Mouse (Mus musculus) CH12.LX (cell line): ENCODE data around the gene Arfgap3. TPM values are rescaled to one million over a fixed set of nuclear protein-coding genes. Genes with fewer than 3 reads are reported as not detected.
A peak's percentile ranks its signal among the peaks of the same experiment; 100 is the strongest.

ENCODE experiments used
- DNase-seq: peaks from one replicate; pipeline ENCODE4 v3.0.0-alpha.2; 2013; ENCODE audit errors: extremely low read depth
- H3K27ac ChIP-seq: 2 replicates; pipeline ENCODE4 v1.5.1; 2012; ENCODE audit warnings: low read depth, mild to moderate bottlenecking, control low read depth, moderate library complexity; ENCODE audit not compliant: insufficient read depth
- H3K27me3 ChIP-seq: replicated peaks from 2 replicates; pipeline ENCODE3; 2012; ENCODE audit warnings: inconsistent platforms
- H3K36me3 ChIP-seq, 2 experiments: replicated peaks in 1 of 2; 2 replicates each; pipeline versions ENCODE3 to v1.6.1; 2012; ENCODE audit warnings: inconsistent platforms in 1 of 2, low read length in 1 of 2, mild to moderate bottlenecking in 1 of 2, mixed read lengths in 1 of 2, moderate library complexity in 1 of 2; ENCODE audit not compliant: control insufficient read depth in 1 of 2, insufficient read depth in 1 of 2
- H3K4me1 ChIP-seq, 2 experiments: 2 replicates each; pipeline ENCODE4 v1.6.1; 2012; ENCODE audit warnings: inconsistent platforms in 1 of 2, moderate library complexity in 1 of 2; ENCODE audit not compliant: insufficient read depth in 2 of 2, control insufficient read depth in 1 of 2
- H3K4me2 ChIP-seq: 2 replicates; pipeline ENCODE4 v1.6.1; 2012; ENCODE audit warnings: low read depth, mild to moderate bottlenecking, control low read depth; ENCODE audit not compliant: poor library complexity, insufficient read depth, severe bottlenecking
- H3K4me3 ChIP-seq, 3 experiments: fragments of 150-350 bp in 1 of 3; sonication (generic) in 1 of 3; replicated peaks in 1 of 3; 2 replicates each; pipeline versions ENCODE3 to v1.5.1; 2011 to 2012; ENCODE audit warnings: low read depth in 2 of 3, low read length in 2 of 3, mild to moderate bottlenecking in 2 of 3, moderate library complexity in 2 of 3, control low read depth in 1 of 3, improper control_type of control experiment in 1 of 3, inconsistent platforms in 1 of 3, mixed read lengths in 1 of 3; ENCODE audit not compliant: poor library complexity in 1 of 3
- H3K79me2 ChIP-seq: replicated peaks from 2 replicates; pipeline ENCODE4 v1.6.1; 2012; ENCODE audit warnings: mild to moderate bottlenecking, moderate library complexity; ENCODE audit not compliant: control insufficient read depth, poor library complexity, insufficient read depth, severe bottlenecking; ENCODE audit errors: extremely low read depth
- H3K9ac ChIP-seq: 2 replicates; pipeline ENCODE4 v1.6.1; 2012; ENCODE audit warnings: low read depth, mild to moderate bottlenecking, control low read depth, moderate library complexity; ENCODE audit not compliant: insufficient read depth
- H3K9me3 ChIP-seq: replicated peaks from 2 replicates; pipeline ENCODE3; 2012; ENCODE audit warnings: low read length, inconsistent platforms, mixed read lengths
- CHD1 ChIP-seq: IDR thresholded peaks from 2 replicates; pipeline ENCODE4 v1.6.1; 2012; ENCODE audit warnings: low read depth, low read length, improper control_type of control experiment, inconsistent platforms
- EP300 ChIP-seq: IDR thresholded peaks from 2 replicates; pipeline ENCODE4 v1.6.1; 2011; ENCODE audit warnings: low read length, improper control_type of control experiment
- GABPA ChIP-seq: IDR thresholded peaks from 2 replicates; pipeline ENCODE4 v1.6.1; 2012; ENCODE audit warnings: low read depth, low read length, improper control_type of control experiment, inconsistent platforms; ENCODE audit not compliant: insufficient replicate concordance
- JUND ChIP-seq: conservative IDR thresholded peaks from 2 replicates; pipeline ENCODE4 v1.6.1; 2011; ENCODE audit warnings: low read depth, low read length, improper control_type of control experiment
- MAZ ChIP-seq: IDR thresholded peaks from 2 replicates; pipeline ENCODE4 v1.6.1; 2012; ENCODE audit warnings: low read depth, mild to moderate bottlenecking, inconsistent platforms, low read length, improper control_type of control experiment, moderate library complexity
- MEF2A ChIP-seq: IDR thresholded peaks from 2 replicates; pipeline ENCODE4 v1.6.1; 2014; ENCODE audit warnings: low read depth, mild to moderate bottlenecking, inconsistent platforms, low read length, improper control_type of control experiment, borderline replicate concordance
- MXI1 ChIP-seq: IDR thresholded peaks from 2 replicates; pipeline ENCODE4 v1.6.1; 2011; ENCODE audit warnings: mild to moderate bottlenecking, low read depth, low read length, improper control_type of control experiment
- NELFE ChIP-seq: IDR thresholded peaks from 2 replicates; pipeline ENCODE4 v1.6.1; 2011; ENCODE audit warnings: low read depth, low read length, improper control_type of control experiment
- NRF1 ChIP-seq: IDR thresholded peaks from 2 replicates; pipeline ENCODE4 v1.6.1; 2014; ENCODE audit warnings: low read depth, mild to moderate bottlenecking, inconsistent platforms, low read length, improper control_type of control experiment, moderate library complexity
- POLR2A ChIP-seq: IDR thresholded peaks from 2 replicates; pipeline ENCODE4 v1.6.1; 2011; ENCODE audit warnings: low read depth, mild to moderate bottlenecking, improper control_type of control experiment, low read length
- POLR2AphosphoS2 ChIP-seq: IDR thresholded peaks from 2 replicates; pipeline ENCODE4 v1.6.1; 2011; ENCODE audit warnings: low read depth, low read length, improper control_type of control experiment
- SMC3 ChIP-seq: IDR thresholded peaks from 2 replicates; pipeline ENCODE4 v1.6.1; 2011; ENCODE audit warnings: low read depth, low read length, improper control_type of control experiment
- TBP ChIP-seq: conservative IDR thresholded peaks from 2 replicates; pipeline ENCODE4 v1.6.1; 2011; ENCODE audit warnings: low read depth, low read length, improper control_type of control experiment
- UBTF ChIP-seq: IDR thresholded peaks from 2 replicates; pipeline ENCODE4 v1.6.1; 2012; ENCODE audit warnings: low read depth, mild to moderate bottlenecking, inconsistent platforms, low read length, improper control_type of control experiment, moderate library complexity
- USF1 ChIP-seq: IDR thresholded peaks from 2 replicates; pipeline ENCODE4 v1.6.1; 2014; ENCODE audit warnings: low read depth, mild to moderate bottlenecking, inconsistent platforms, low read length, improper control_type of control experiment
- USF2 ChIP-seq: conservative IDR thresholded peaks from 2 replicates; pipeline ENCODE4 v1.6.1; 2011; ENCODE audit warnings: low read depth, low read length, improper control_type of control experiment
- ZKSCAN1 ChIP-seq: IDR thresholded peaks from 2 replicates; pipeline ENCODE4 v1.6.1; 2012; ENCODE audit warnings: low read depth, inconsistent platforms, low read length, improper control_type of control experiment, borderline replicate concordance
- ZMIZ1 ChIP-seq: IDR thresholded peaks from 2 replicates; pipeline ENCODE4 v1.6.1; 2012; ENCODE audit warnings: low read depth, mild to moderate bottlenecking, inconsistent platforms, low read length, improper control_type of control experiment
- dilution Hi-C: fragments of 300-500 bp; cut with MboI; formaldehyde crosslinking; loops from 2 replicates; pipeline ENCODE4 v1.14.3; 2020; ENCODE audit warnings: low sequenced_read_pairs; ENCODE audit not compliant: extremely low pct_unique_long_range_greater_than_20kb, extremely low pct_ligation_motif_present
- in situ Hi-C: fragments of 300-500 bp; cut with MboI; formaldehyde crosslinking; loops from 3 replicates; pipeline ENCODE4 v1.14.3; 2019; ENCODE audit warnings: low sequenced_read_pairs, low pct_ligation_motif_present, low pct_unique_long_range_greater_than_20kb, mixed read lengths
- polyA plus RNA-seq: library from polyadenylated mRNA; unstranded; fragments of >175 nt; gene quantifications from 2 replicates; pipeline ENCODE4 v1.2.1, GENCODE M21; 2012; ENCODE audit warnings: low read depth; ENCODE audit not compliant: insufficient read length
- total RNA-seq, 2 experiments: library from RNA; depleted of rRNA; stranded (reverse); fragments of 300-350 nt in 1 of 2; fragments of >200 nt in 1 of 2; gene quantifications; 2 replicates each; pipeline ENCODE4 v1.2.3; 2012 to 2014

Gene Arfgap3
- total and polyA plus RNA-seq, 3 experiments: 11.0 to 21.7 (median 20.3) TPM

DNA sequence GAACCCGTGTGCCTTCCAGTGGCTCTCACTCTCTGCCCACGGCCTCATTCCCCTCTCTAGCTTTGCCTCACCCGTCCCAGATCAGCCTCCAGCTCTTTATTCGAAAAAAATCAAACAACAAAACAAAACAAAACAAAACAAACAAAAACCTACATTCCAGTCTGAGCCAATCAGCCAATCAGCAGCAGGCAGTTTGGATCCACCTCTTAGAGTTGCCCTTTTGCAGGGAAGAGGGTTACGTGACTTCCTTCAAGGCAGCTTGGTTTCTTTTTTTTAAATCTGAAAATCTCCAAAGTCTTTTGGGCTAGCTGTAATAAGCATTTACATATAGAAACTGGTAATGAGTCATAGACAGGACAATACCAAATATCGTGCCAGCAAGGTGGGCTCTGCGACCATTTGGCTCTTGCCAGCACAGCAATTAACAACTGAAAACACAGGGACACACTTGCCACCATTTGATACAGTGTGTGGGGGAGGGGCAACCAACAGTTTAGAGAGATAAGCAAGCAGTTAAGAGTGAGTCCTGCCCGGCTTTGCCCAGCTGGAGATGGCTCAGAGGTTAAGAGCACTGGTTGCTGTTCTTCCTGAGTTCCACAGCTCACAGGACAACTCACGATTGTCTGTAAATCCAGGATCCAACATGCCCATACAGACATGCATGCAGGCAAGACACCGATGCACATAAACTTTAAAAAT, 95.5 kb downstream of the Arfgap3 start:
- Histone ChIP-seq H3K4me3 (no peak overlapping the region), H3K27ac (no peak overlapping the region), H3K4me1 (peaks cover 5 to 27% of the 10 kb centered on the region in 2 experiments; a peak in 3 of 4 replicates), H3K36me3 (no peaks in the 10 kb centered on the region), H3K27me3 (no peaks in the 10 kb centered on the region), H3K79me2 (0 out of 2 replicates have a peak, but pooled peaks cover 4% of the 10 kb centered on the region), H3K9ac (no peak overlapping the region), H3K4me2 (no peak overlapping the region), H3K9me3 (peaks cover 11% of the 10 kb centered on the region)
- DNase-seq: no peak
- in situ Hi-C loops (loop anchor here (5.0 kb wide), 1 partner anchor 43 kb away; no protein-coding TSS in a partner anchor), dilution Hi-C loops (no loop called here)
- no peak for TF ChIP-seq POLR2AphosphoS2
- no peak for TF ChIP-seq MEF2A
- no peak for TF ChIP-seq NRF1
- TF ChIP-seq SMC3: no peak

GRCm38 (mm10) chr15:83252060-83252459, 98.0 kb downstream of the Arfgap3 start:
- no peaks in the 10 kb centered on the region for H3K27me3 ChIP-seq
- H3K27ac ChIP-seq: no peak overlapping the region
- in situ Hi-C loops (loop anchor here (5.0 kb wide), 1 partner anchor 45 kb away; no protein-coding TSS in a partner anchor), dilution Hi-C loops (no loop called here)
- H3K4me2 ChIP-seq: no peak overlapping the region
- H3K36me3 ChIP-seq: no peaks in the 10 kb centered on the region
- H3K4me3 ChIP-seq: peak overlapping the region in 2 of 3 experiments; percentile 13 to 89
- H3K79me2 ChIP-seq: peaks cover 4% of the 10 kb centered on the region; the same call in 1 of the 2 replicates
- H3K9ac ChIP-seq: no peak overlapping the region
- H3K4me1 ChIP-seq: peaks cover 5 to 42% of the 10 kb centered on the region in 2 experiments; a peak in 3 of 4 replicates
- no peak for DNase-seq
- H3K9me3 ChIP-seq: peaks cover 11% of the 10 kb centered on the region
- no peak for TF ChIP-seq MXI1
- TF ChIP-seq POLR2A: no peak
- no peak for TF ChIP-seq CHD1
- TF ChIP-seq GABPA: no peak
- TF ChIP-seq NELFE: no peak
- no peak for TF ChIP-seq MEF2A
- no peak for TF ChIP-seq UBTF
- no peak for TF ChIP-seq USF1
- TF ChIP-seq POLR2AphosphoS2: no peak
- no peak for TF ChIP-seq USF2
- TF ChIP-seq EP300: no peak
- TF ChIP-seq TBP: no peak
- TF ChIP-seq JUND: no peak
- TF ChIP-seq MAZ: no peak
- no peak for TF ChIP-seq ZKSCAN1
- no peak for TF ChIP-seq ZMIZ1
- TF ChIP-seq, all 38 proteins: peak for 0
